Mouse (Mus musculus) kidney, embryonic 16.5 days (tissue): Measurements from ENCODE around the gene Dync1li1. TPM values are rescaled to one million over a fixed set of nuclear protein-coding genes. Genes with fewer than 3 reads are reported as not detected.

Experiments used
- ATAC-seq: fragments of 200-750 bp; cut with Nextera tagmentation; 2 replicates; pipeline ENCODE4 v1.8.0; 2017; ENCODE audit warnings: moderate TSS enrichment; ENCODE audit not compliant: low FRiP score, low TSS enrichment
- H3K27ac ChIP-seq: fragments of 300-500 bp; sonication (generic); 2 replicates; pipeline ENCODE4 v1.5.1; 2014; ENCODE audit warnings: low read length
- H3K27me3 ChIP-seq: fragments of 300-500 bp; sonication (generic); 2 replicates; pipeline ENCODE4 v1.6.1; 2014; ENCODE audit warnings: low read length, control low read depth, mixed read lengths; ENCODE audit not compliant: insufficient read depth
- H3K36me3 ChIP-seq: fragments of 300-500 bp; sonication (generic); 2 replicates; pipeline ENCODE4 v1.6.1; 2014; ENCODE audit warnings: low read length, control low read depth, mixed read lengths; ENCODE audit not compliant: insufficient read depth
- H3K4me1 ChIP-seq: fragments of 300-500 bp; sonication (generic); 2 replicates; pipeline ENCODE4 v1.6.1; 2014; ENCODE audit warnings: low read length, control low read depth, mixed read lengths; ENCODE audit not compliant: insufficient read depth
- H3K4me2 ChIP-seq: fragments of 300-500 bp; sonication (generic); replicated peaks from 2 replicates; pipeline ENCODE4 v1.6.1; 2014; ENCODE audit warnings: low read depth, low read length
- H3K4me3 ChIP-seq: fragments of 300-500 bp; sonication (generic); 2 replicates; pipeline ENCODE4 v1.5.1; 2014; ENCODE audit warnings: mild to moderate bottlenecking, low read length
- H3K9ac ChIP-seq: fragments of 300-500 bp; sonication (generic); replicated peaks from 2 replicates; pipeline ENCODE4 v1.6.1; 2014; ENCODE audit warnings: low read length
- H3K9me3 ChIP-seq: fragments of 300-500 bp; sonication (generic); 2 replicates; pipeline ENCODE4 v1.6.1; 2016; ENCODE audit warnings: low read length, control low read depth
- WGBS: fragments of 180-500 bp; shearing (Covaris S2); extraction: QIAGEN DNeasy Blood & Tissue Kit; methylation state at CpG from one replicate; pipeline ENCODE4 v1.1.7; 2014; 5-methylcytosine and 5-hydroxymethylcytosine counted together
- polyA plus RNA-seq: library from polyadenylated mRNA; unstranded; fragments of >200 nt; fragmentation: Nextera tagmentation; extraction: Ambion mirVana; gene quantifications from 2 replicates; pipeline ENCODE4 v1.2.1, GENCODE M21; 2015

The Dync1li1 gene
- polyA plus RNA-seq, 1 experiment from 2014 or later = 45.7 TPM

DNA sequence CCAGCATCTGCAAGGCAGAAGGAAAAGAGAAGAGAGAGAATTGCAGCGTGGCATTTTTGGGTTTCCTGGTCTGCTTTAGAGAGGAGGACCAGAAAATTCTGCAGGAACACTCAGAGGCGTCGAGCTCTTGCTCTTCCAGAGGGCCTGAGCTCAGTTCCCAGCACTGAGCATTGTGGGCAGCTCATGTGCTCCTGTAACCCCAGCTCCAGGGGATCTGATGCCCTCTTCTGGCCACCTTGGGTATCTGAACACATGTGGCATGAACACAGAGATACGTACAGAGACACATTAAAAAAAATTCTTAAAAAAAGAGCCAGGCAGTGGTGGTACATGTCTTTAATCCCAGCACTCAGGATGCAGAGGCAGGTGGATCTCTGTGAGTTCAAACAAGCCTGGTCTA lies 33.2 kb upstream of the Dync1li1 start:
- 89% methylated on average over 4 of the region's 4 CpGs for WGBS
- H3K4me3 ChIP-seq = no peak overlapping the region
- H3K27me3 ChIP-seq = no peaks in the 10 kb centered on the region

DNA sequence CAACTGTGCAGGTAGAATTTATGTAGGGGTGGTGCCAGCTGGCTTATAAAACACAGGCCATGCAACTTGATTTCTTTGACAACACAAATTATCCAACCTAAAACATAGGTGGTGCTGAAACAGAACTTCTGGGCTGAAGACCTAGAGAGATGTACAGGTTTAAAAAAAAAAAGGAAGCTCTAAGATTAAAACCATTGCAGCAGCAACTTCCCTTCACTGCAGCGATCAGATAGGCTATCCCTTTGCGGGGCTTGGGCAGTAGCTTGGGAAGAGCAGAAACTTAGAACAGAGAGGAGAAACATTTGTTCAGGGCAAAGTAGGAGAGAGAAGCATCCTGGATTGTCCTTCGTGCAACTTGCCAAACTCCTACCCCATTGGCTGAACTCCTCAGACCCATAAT lies 31.9 kb upstream of the Dync1li1 start:
- no peak for ATAC-seq
- Histone ChIP-seq H3K36me3 (no peaks in the 10 kb centered on the region), H3K9ac (no peak overlapping the region), H3K27ac (no peak overlapping the region), H3K4me3 (no peak overlapping the region), H3K27me3 (no peaks in the 10 kb centered on the region), H3K4me2 (no peak overlapping the region), H3K4me1 (no peaks in the 10 kb centered on the region), H3K9me3 (no peaks in the 10 kb centered on the region)
- 74% methylated on average over 3 of the region's 3 CpGs for WGBS

More for the DNA sequence above, 33.2 kb upstream of the Dync1li1 start:
- no peaks in the 10 kb centered on the region for H3K4me1 ChIP-seq
- no peaks in the 10 kb centered on the region for H3K36me3 ChIP-seq
- no peak overlapping the region for H3K4me2 ChIP-seq
- no peaks in the 10 kb centered on the region for H3K9me3 ChIP-seq
- ATAC-seq = no peak
- no peak overlapping the region for H3K9ac ChIP-seq
- no peak overlapping the region for H3K27ac ChIP-seq

DNA sequence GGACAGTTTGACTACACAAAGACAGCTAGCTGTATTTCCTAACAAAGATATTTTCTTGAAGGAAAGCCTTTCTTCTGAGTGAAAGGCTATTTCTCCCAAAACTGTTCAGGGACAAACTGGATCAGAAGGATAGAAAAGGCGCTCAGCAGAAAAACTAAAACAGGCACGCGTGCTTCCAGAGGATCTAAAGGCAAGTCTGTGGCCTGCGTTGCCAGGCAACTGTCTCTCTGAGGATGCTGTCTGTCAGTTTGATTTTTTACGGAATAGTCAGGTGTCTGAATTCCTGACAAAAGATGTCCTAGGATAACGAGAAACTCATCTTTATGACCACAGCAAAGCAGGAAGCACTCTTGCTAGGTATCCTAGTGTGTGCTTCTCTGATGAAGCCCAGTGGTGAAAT lies 28.1 kb upstream of the Dync1li1 start:
- H3K4me1 ChIP-seq = no peaks in the 10 kb centered on the region
- H3K4me3 ChIP-seq = no peak overlapping the region
- no peak overlapping the region for H3K4me2 ChIP-seq
- H3K36me3 ChIP-seq = no peaks in the 10 kb centered on the region
- WGBS = 89% methylated on average over 6 of the region's 6 CpGs
- H3K27ac ChIP-seq = no peak overlapping the region
- no peak for ATAC-seq
- H3K27me3 ChIP-seq = no peaks in the 10 kb centered on the region
- H3K9ac ChIP-seq = no peak overlapping the region
- no peaks in the 10 kb centered on the region for H3K9me3 ChIP-seq

DNA sequence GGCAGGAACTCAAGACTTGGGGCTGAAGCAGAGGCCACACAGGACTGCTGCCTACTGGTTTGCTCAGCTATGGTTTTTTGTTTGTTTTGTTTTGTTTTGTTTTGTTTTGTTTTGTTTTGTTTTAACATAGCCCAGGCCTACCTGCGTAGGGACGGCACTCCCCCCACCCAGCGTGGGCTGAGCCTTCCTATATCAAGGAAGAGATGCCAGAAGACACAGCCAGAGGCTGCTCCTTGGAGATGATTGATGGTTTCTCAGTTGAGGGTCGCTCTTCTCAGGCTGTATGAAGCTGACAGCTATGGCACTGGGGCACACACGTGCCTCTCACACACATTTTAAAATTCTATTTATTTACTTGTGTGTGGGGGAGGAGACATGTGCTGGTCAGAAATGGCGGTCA lies 27.6 kb upstream of the Dync1li1 start:
- no peak for ATAC-seq
- H3K27ac ChIP-seq = no peak overlapping the region
- H3K4me2 ChIP-seq = no peak overlapping the region
- no peak overlapping the region for H3K9ac ChIP-seq
- no peaks in the 10 kb centered on the region for H3K9me3 ChIP-seq
- no peaks in the 10 kb centered on the region for H3K36me3 ChIP-seq
- no peaks in the 10 kb centered on the region; the same call in 1 of the 2 replicates for H3K27me3 ChIP-seq
- H3K4me1 ChIP-seq = no peaks in the 10 kb centered on the region
- WGBS = 41% methylated on average over 6 of the region's 6 CpGs
- no peak overlapping the region for H3K4me3 ChIP-seq

DNA sequence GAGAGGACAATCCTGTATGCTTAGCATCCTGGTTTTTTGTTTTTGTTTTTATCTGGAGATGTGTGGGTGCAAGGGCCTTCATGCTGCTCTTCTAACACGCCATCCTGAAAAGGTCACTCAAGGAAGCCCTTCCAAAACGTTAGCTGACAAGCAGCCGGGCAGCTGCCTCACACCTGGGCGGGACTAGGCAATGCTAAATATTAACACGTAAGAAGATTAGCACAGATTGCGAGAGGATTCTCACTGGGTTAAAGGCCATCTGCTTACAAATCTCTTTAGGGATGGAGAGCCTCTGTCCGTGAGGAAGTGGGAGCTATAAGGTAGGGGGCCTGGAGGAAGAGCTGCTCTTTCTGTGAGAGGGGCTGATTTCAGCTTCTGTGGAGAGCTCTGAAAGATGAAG lies 26.6 kb upstream of the Dync1li1 start:
- H3K36me3 ChIP-seq = no peaks in the 10 kb centered on the region
- WGBS = 50% methylated on average over 7 of the region's 7 CpGs
- ATAC-seq = no peak
- no peak overlapping the region for H3K9ac ChIP-seq
- no peaks in the 10 kb centered on the region for H3K9me3 ChIP-seq
- no peak overlapping the region for H3K4me2 ChIP-seq
- no peak overlapping the region for H3K4me3 ChIP-seq
- no peaks in the 10 kb centered on the region for H3K4me1 ChIP-seq
- no peak overlapping the region for H3K27ac ChIP-seq
- no peaks in the 10 kb centered on the region; the same call in 1 of the 2 replicates for H3K27me3 ChIP-seq

DNA sequence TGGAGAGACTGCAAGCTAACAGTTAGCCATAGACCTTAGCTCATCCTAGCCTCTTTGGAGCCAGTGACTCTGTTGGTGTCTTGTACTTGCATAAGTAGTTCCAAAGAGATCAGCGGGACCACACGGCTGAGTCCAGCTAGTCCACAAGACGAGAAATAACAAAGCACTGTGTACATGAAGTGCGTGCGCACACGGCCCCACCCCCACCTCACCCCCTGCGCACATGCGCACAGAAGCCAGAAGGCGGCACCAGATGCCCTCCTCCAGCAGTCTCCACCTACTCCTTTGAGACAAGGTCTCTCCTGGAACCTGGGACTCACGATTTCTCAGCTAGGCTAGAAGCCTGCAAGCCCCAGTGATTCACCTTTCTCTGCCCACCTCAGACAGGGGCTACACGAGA lies 24.8 kb upstream of the Dync1li1 start:
- no peak overlapping the region for H3K9ac ChIP-seq
- H3K4me3 ChIP-seq = no peak overlapping the region

DNA sequence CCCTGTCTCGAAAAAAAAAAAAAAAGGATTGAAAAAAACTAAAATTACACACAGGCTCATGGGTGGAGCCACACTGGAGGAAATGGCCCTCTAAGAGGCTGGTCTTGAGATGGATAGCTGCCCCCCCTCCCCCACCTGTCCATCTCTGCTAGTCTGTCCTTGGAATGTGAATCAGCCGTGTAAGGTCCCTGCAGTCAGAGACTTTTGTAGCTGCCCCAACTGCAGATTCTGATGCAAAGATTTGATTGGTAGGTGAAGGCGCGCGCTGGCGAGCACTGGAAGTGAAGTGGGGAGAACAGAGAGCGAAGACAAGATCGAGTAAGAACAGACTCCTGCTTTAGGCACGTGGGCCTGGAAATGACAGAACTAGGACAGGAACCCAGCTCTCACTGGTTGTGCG lies 21.7 kb upstream of the Dync1li1 start:
- no peak overlapping the region for H3K4me2 ChIP-seq
- ATAC-seq = no peak

More for the DNA sequence above, 24.8 kb upstream of the Dync1li1 start:
- 89% methylated on average over 11 of the region's 11 CpGs for WGBS
- no peaks in the 10 kb centered on the region for H3K36me3 ChIP-seq
- no peak for ATAC-seq
- no peaks in the 10 kb centered on the region; the same call in 1 of the 2 replicates for H3K27me3 ChIP-seq
- no peaks in the 10 kb centered on the region for H3K9me3 ChIP-seq
- H3K27ac ChIP-seq = no peak overlapping the region
- no peaks in the 10 kb centered on the region for H3K4me1 ChIP-seq
- H3K4me2 ChIP-seq = no peak overlapping the region

DNA sequence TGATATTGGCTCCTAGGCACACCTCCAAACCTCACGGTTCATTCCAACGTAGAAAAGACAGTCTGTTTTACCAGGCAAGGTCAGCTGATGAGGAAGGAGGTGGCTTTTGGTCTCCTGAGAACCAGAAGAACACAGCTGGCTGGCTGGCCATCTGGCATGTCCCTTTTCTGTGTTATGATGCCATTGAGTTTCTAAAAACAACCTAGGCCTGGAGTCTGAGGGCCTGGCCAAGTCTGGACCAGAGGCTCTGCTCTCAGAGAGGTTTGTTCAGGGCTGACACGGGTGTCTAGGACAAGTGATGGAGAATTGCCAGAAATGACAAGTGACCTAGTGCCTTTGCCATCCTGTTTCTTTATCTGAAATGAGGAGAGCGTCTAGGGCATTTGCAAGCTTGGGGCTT lies 20.5 kb upstream of the Dync1li1 start:
- no peaks in the 10 kb centered on the region for H3K9me3 ChIP-seq
- WGBS = 84% methylated on average over 4 of the region's 4 CpGs
- H3K27ac ChIP-seq = no peak overlapping the region
- 0 out of 2 replicates have a peak, but pooled peaks cover 5% of the 10 kb centered on the region for H3K4me1 ChIP-seq
- H3K4me3 ChIP-seq = no peak overlapping the region
- no peak overlapping the region for H3K9ac ChIP-seq
- H3K4me2 ChIP-seq = no peak overlapping the region
- H3K27me3 ChIP-seq = no peaks in the 10 kb centered on the region; the same call in 1 of the 2 replicates
- no peak for ATAC-seq
- H3K36me3 ChIP-seq = no peaks in the 10 kb centered on the region

More for the DNA sequence above, 21.7 kb upstream of the Dync1li1 start:
- no peaks in the 10 kb centered on the region for H3K9me3 ChIP-seq
- H3K36me3 ChIP-seq = no peaks in the 10 kb centered on the region
- WGBS = 85% methylated on average over 10 of the region's 10 CpGs
- no peaks in the 10 kb centered on the region; the same call in 1 of the 2 replicates for H3K27me3 ChIP-seq
- H3K4me1 ChIP-seq = no peaks in the 10 kb centered on the region
- no peak overlapping the region for H3K27ac ChIP-seq
- H3K4me3 ChIP-seq = no peak overlapping the region
- no peak overlapping the region for H3K9ac ChIP-seq

DNA sequence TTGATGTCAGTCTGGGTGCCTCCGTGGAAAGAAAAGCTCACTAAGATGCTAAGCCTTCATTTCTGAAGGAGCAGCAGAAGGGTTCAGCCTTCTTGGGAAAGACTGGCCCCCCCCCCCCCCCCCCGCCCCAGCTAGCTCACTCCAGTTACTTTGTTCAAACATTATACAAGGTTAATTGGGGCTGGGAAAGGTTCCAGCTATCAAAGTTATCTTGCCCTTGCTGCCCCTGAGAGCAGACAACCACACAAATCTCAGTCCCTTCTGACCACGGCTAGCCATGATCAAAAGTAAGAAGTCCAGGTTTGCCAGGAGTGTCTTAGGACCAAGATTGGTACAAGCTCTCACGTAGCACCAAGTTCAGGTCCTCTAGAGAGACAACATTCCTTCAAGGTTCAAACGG lies 19.6 kb upstream of the Dync1li1 start:
- Histone ChIP-seq H3K9me3 (no peaks in the 10 kb centered on the region), H3K4me2 (no peak overlapping the region), H3K4me1 (peaks cover 9% of the 10 kb centered on the region; the same call in 1 of the 2 replicates), H3K4me3 (no peak overlapping the region), H3K9ac (no peak overlapping the region), H3K27me3 (no peaks in the 10 kb centered on the region; the same call in 1 of the 2 replicates), H3K36me3 (no peaks in the 10 kb centered on the region), H3K27ac (no peak overlapping the region)
- ATAC-seq = no peak
- 75% methylated on average over 5 of the region's 5 CpGs for WGBS

DNA sequence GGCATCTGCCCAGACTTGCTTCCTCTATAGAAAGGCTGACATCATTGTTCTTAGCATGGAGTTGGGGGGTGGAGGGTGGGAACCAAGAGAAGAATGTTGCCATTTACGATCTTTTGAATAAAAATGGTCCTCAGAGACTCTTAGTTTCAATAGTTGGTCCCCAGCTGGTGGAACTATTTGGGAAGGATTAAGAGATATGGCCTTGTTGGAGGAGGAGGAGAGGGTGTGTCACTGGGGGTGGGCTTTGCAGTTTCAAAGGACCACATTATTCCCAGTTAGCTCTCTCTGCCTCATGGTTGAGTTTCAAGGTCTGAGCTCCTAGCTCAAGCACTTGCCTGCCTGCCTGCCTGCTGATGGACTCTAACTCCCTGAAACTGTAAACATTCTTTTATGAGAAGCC lies 16.6 kb upstream of the Dync1li1 start:
- Histone ChIP-seq H3K27me3 (no peaks in the 10 kb centered on the region), H3K4me1 (peaks cover 9% of the 10 kb centered on the region; the same call in 1 of the 2 replicates), H3K4me3 (no peak overlapping the region), H3K9me3 (no peaks in the 10 kb centered on the region), H3K36me3 (no peaks in the 10 kb centered on the region), H3K4me2 (no peak overlapping the region), H3K27ac (no peak overlapping the region), H3K9ac (no peak overlapping the region)
- 64% methylated on average over 1 of the region's 1 CpGs for WGBS
- no peak for ATAC-seq
